Mouse (Mus musculus) cerebellum, adult 8-10 months (tissue): ENCODE measurements around the gene Dscaml1.
A peak's percentile ranks its signal among the peaks of the same experiment; 100 is the strongest.

Experiments used
- DNase-seq: peaks from one replicate; pipeline ENCODE4 v3.0.0; 2022

The Dscaml1 gene

GRCm38 (mm10) chr9:45574021-45574420 is 147.6 kb downstream of the Dscaml1 start:
- no peak for DNase-seq

DNA sequence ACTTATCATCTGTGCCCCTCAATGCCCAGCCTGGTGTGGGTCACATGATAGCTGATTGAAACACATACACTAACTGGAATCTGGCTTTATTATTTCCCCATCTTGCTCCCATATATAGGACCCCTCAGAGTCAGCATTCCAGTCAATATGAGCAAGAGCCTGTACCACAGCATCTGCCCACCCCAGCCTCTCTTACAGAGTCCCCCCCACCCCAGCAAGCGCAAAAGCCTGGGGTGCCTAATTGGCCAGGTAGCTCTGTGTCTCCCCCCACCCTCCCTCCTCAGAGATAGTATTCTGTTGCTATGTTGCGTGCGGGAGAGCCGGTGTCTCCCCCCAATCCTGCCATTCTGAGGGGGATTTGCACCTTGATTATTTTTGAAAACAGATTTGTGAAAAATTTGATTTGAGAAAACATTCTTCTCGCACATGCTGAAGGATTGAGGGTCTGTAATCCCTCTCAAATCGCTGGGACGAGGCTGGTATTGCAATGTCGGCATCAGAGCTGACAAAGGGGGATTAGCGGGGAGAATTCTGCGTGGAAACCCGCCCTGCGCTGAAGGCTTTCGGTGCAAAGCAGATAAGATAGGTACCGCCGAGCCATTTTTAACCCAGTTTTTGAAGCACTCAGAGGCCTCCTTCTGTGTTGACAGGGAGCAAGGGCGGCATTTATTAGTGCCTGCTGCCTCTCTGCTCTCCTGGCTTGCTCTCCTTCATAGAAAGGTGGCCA is 153.8 kb downstream of the Dscaml1 start:
- DNase-seq = no peak

GRCm38 (mm10) chr9:45586475-45586874 is 160.0 kb downstream of the Dscaml1 start:
- DNase-seq = no peak

DNA sequence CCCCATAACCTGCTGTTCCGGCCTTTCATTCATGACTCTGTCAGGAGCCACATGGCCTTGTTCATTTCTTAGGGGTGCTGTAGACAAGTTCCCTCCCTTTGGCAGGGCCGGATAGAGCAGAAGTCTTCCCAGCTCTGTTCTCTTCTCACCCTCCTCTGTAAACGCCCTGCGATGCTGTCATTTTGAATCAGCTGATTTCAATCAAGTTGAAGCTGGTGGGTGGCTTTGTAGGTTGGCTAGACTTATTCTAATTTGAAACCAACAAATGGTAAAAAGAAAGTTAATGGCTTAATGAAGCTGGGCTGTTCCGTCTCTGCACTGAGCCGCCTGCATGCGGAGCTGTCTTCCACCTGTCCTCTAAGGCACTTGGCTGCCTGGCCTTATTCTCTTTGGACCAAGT is 161.3 kb downstream of the Dscaml1 start:
- DNase-seq = no peak

GRCm38 (mm10) chr9:45589867-45590266 is 163.4 kb downstream of the Dscaml1 start:
- peak; percentile 72 for DNase-seq

GRCm38 (mm10) chr9:45591061-45591460 is 164.6 kb downstream of the Dscaml1 start:
- no peak for DNase-seq

GRCm38 (mm10) chr9:45592374-45592773 is 165.9 kb downstream of the Dscaml1 start:
- DNase-seq = peak; percentile 96

DNA sequence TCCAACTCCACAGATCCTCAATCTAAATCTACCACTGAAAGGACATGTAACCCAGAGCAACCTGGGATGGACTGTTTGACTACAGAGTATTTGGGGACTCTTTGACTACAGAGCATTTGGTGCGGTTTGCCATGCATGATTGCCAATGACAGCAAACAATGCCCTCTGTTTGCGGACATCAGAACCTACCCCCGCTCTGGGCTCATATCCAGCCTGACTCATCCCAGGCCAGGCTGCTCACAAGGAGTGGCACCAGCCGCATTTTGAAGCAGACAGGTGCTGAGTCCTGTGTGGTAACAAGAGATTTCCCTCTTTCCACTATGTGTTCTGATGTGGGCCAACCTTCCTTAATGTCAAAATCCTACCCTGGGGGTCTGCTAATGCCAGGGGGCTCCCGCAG is 171.7 kb downstream of the Dscaml1 start:
- DNase-seq = peak; percentile 80

DNA sequence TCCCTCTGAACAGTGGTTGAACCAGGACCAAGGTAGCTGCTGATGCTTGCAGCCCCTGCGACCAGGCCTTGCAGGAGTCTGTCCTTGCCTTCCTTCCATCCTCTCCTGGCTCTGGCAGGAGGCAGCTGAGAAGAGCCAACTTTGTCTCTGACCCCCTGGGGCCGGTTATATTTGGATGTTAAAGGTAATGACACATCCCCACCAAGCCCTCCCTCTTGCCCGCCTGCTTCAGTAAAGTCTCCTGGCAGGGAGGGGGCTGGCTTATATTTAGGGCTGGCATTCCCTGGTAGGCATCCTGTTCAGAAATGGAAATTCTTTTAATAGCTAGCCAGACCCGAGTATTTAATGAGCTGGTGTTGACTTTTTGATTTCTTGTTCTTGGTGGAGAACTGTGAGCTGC is 172.9 kb downstream of the Dscaml1 start:
- DNase-seq = no peak

- DNase-seq = peak; percentile 80
These were observed 180.9 kb downstream of the Dscaml1 start for GRCm38 (mm10) chr9:45607337-45607736.

DNA sequence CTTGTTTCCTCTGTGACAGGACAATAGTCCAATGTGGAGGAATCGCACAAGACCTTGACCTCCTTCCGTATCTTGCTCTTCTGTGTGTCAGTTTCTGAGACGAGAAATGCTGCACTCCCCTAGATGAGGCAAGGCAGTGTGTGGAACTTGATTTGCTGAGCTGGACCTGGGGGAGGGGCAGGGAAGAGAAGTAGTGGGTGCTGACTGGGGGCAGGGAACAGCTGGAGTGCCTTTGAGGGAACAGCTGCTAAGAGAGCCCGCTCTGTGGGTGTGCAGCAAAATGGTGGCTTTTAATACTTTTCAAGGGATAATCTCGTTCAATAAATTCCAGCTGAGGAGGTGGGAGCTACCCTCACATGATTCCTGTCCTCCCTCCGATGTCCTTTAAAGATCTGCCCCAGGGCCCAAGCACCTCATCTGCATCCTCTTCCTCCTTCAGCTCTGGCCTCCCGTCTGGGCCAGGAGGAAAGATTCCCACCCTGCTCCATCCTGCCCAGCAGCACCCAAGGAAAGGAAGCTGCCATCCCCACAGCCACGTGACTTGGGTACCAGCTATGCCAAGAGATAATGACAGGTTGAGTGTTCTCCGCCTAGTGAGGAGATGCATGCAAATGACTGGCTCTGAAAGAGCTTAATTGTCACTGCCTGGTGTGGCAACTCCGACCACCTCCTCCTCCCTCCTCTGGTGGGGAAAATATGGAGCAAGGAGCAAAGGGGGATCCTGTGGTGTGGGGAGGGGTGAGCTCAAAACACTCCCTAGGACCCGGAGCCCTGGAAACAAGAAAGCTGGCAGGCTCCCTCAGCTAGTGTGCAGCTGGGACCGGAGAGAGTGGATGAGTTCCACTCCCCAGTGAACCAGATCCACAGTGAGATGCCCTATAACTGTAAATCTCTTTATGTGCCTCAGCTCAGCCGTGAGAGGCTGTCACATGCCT is 181.9 kb downstream of the Dscaml1 start:
- no peak for DNase-seq

DNA sequence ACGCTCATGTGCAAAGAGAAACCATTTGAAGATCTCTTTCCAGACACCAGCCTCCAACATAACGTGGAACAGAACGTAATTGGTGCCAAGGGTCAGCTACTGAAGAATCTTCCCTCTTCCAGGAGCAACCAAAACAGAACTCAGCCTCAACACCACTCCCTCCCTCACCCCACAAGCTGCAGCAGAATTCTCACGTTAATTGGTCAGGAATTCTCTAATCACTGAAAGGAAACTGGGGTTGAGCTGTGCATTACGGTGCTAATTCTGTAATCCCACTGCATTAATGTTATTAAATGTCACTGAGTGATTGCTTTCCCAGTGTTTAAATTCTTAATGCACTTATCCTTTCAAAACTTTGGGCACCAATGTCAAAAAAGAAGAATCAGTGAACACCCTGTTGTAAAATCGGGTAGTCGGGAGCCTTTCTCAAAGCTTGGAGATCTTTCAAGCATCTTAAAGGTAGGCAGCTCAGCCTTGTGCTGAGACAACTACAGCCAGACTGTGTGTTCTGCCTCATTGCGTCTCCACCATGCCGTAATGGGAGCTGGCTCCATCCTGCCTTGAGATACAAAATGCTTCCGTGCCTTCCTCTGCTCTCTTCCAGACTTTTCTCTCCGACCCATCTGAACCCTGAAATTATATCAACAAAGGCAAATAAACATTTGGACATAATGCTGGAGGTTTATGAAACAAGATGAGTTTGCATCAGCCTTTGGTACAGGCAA is 184.1 kb downstream of the Dscaml1 start:
- DNase-seq = no peak

- no peak for DNase-seq
These were observed 188.2 kb downstream of the Dscaml1 start for GRCm38 (mm10) chr9:45614616-45615015.

GRCm38 (mm10) chr9:45617889-45618288 is 191.5 kb downstream of the Dscaml1 start:
- DNase-seq = no peak

DNA sequence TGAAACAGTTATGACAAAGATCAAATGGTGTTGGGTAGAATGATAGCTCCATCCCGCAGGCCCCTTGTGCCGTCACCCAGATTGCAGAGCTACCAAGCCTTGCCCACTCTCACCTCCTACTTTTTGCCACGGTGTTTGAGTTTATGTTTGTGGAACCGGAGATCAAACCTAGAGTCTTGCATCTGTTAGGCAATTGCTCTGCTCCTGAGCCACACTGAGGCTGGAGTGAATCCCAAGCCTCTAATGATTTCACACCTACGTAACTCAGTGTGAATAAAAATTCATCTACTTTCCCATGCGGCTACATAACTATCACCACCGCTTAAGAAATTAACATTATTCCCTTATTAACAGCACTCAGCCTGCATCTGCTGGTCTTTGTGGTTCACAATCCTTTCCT is 192.0 kb downstream of the Dscaml1 start:
- no peak for DNase-seq

DNA sequence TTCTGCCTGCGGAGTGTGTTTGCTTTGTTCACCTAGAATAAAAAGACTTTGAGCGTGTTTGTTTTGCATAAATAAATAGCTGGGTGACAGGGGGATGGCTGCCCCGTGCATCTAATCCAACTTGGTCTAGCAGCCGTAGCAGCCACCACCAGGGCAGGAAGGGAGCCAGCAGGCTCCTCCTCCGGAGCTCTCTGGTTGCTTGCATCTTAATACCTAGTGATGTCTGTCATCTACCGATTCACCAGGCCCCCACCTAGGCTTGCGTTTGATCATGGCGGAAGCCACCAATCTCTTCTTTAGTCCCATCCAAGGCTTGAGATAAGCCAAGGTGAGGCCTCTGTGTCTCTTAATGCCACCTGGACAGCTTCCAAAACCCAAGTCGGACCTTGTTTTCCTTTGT is 193.6 kb downstream of the Dscaml1 start:
- DNase-seq = no peak

GRCm38 (mm10) chr9:45620920-45621319 is 194.5 kb downstream of the Dscaml1 start:
- no peak for DNase-seq

DNA sequence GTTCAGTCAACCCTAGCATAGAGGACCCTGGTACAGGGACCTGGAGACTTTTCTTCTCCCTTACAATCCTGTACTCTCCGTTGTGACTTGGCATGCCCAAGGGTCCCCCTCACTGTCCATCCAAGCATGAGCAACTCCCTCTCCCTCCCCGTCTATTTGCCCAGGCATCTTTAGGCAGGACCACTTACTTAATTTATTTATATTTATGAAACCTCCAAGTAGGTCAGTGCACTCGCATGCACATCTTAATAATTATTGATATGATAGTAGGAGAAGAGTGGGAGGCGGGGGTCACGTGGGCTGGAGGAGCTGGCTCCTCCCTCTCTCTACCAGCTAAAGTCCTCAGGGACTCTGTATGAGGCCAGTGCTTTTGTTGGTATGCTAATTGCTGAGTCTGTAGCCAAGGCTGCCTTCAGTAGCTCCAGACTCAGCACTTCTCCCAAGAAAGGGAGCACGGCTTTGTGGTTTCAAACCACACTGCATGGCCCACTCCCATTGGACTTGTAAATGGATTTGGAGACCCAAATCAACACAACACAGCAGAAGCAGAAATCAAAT is 199.5 kb downstream of the Dscaml1 start:
- DNase-seq = no peak

DNA sequence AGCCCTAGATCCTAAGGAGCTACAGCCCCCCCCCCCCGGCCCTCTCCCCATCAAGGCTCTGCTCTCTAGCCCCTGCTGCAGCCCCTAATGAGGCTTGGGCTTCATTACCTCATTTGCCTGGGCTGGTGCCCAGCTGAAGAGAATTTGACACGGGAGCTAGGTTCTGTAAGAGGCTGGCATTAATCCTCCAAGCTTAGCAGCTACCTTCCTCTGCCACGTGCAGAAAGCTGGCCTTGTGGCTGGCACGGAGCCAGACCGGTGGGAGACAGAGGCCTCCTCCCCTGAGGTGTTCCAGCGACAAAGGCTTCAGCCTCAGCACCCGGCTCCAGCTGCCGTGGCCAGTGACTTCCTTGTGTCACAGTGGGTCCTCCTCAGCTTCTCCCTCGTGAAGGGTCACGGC is 206.1 kb downstream of the Dscaml1 start:
- peak; percentile 40 for DNase-seq

DNA sequence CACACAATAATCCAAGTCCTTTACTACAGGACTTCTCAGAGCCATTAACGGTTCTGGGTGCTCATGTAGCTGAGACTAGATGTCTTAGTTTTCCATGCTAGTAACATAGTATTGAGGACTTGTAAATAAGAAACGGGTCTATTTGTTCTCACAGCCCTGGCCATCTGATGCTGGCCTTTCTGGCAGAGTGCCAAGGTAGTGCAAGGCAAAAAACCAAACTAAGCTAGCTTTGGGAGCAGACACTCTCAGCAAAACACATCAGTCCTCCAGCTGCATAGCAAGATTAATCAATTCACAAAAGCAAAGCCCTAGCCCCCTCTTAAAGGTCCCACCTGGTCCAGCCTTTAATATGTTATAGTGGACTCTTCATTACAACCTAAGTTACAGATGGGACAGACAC is 206.6 kb downstream of the Dscaml1 start:
- DNase-seq = peak; percentile 52

DNA sequence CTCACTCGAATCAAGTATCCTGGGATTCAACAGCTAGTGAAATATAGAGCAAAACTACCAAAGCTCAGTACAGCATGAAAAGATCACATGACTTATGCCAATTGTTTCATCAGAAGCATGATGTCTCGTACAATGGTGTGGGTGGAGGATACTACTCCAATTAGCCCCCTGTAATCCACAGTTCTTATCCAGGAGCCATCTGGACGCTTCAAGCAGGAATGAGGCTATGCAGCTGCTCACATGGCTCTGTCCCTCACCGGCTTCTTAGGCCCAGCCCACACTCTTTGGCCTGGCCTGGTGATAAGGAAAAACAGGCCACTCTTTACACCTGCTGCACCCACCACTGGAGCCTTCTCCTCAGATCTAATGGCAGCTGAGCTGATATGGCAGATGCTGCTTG is 208.6 kb downstream of the Dscaml1 start:
- DNase-seq = no peak

GRCm38 (mm10) chr9:45637346-45637745 is 210.9 kb downstream of the Dscaml1 start:
- DNase-seq = no peak
